Mouse (Mus musculus) hematopoietic stem cell, adult 5-6 weeks (primary cell): ENCODE data around the gene Taok1. TPM values are rescaled to one million over a fixed set of nuclear protein-coding genes. Genes with fewer than 3 reads are reported as not detected.
A peak's percentile ranks its signal among the peaks of the same experiment; 100 is the strongest.
"Not testable (repeated sequence)": the region's sequence is repeated elsewhere in the genome, so short reads cannot be mapped to it uniquely, and the experiment has no call there.

Source experiments
- ATAC-seq, 2 experiments: fragments of 125-278 bp in 1 of 2; replicated peaks in 1 of 2; 2 replicates each; pipeline ENCODE4 v1.8.0; 2016 to 2017; ENCODE audit warnings: inconsistent platforms in 2 of 2, mild to moderate bottlenecking in 2 of 2, moderate number of reproducible peaks in 2 of 2, low read depth in 1 of 2, moderate TSS enrichment in 1 of 2; ENCODE audit not compliant: low FRiP score in 2 of 2, poor library complexity in 2 of 2, severe bottlenecking in 2 of 2, insufficient read depth in 1 of 2, low TSS enrichment in 1 of 2
- total RNA-seq: library from RNA; stranded (forward); fragments of 172-1452, 232-1000 nt; gene quantifications from 2 replicates; pipeline ENCODE4 v1.2.3, GENCODE M21; 2017

Taok1 gene
- 56.6 and 65.5 TPM in 2 replicates for total RNA-seq

DNA sequence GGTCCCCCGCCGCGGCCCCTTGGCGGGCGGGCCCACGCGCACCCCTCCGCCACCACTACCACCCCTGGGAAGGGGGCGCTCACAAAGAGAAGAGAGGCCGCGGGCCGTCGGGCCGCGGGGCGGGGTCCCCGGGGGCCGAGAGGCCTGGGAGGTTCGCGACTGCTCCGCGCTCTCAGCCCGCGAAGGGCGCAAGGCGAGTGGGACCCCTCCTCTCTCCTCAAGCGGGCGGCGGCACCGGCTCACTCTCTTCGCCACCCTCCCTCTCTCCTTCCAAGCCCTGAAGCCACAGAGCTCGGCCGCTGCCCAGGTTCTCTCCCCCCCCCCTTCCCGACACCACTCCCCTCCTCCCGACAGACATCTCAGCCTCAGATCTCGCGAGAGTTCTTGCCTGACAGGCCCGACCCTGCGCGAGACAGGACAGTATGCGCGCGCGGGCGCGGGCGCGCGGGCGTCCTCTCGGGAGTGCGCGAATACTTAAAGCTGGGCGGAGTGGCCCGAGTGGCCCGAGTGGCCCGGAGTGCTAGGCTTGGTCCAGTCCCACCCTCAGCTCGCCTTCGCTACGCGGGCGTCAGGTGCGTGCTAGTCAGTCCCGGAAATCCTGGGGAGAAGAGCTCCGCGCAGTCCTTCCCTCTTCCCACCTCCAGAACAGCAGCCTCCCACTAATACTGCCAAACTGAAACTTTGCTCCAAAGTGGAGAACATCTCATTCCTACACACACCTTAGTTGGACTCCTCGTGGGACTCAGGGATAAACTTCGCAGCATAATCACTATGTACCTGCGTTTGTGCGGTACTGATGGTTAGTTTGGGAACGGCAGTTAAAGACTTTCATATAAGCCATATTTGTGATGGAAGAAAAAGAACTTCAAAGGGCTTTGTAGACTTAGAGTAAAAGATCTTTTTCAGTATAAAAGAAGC, at the start of gene Taok1:
Taok1 (minus strand) TSS at position 278 of the 918 bp plus-strand sequence.
- peak; percentile 91 to 94 for ATAC-seq

DNA sequence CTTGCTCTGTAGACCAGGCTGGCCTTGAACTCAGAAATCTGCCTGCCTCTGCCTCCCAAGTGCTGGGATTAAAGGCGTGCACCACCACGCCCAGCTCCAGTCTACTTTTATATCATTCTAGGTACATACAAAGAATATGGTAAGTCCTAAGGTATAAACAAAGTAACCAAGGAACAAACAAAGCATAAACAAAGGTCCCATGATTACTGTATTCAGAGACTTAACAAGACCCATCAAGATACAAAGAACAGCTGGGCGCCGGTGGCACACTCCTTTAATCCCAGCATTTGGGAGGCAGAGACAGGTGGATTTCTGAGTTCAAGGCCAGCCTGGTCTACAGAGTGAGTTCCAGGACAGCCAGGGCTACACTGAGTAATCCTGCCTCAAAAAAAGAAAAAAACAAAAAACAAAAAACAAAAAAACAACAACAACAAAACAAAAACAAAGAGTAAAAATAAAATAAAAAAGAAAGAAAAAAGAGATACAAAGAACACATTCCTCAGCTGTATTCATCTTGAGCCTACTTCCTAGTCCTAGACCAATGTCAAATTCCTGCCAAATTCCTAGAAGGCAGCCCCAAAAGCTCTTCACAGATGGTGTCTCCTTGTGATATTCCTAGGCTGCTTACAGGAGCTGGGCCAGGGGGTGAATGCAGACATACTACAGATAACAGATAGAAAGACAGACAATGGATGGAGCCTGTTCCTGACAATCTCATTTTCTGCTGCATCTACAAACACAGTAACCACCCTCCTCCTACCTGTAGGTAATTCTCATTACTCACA, 46.0 kb upstream of the Taok1 start:
- not testable (repeated sequence) for ATAC-seq

DNA sequence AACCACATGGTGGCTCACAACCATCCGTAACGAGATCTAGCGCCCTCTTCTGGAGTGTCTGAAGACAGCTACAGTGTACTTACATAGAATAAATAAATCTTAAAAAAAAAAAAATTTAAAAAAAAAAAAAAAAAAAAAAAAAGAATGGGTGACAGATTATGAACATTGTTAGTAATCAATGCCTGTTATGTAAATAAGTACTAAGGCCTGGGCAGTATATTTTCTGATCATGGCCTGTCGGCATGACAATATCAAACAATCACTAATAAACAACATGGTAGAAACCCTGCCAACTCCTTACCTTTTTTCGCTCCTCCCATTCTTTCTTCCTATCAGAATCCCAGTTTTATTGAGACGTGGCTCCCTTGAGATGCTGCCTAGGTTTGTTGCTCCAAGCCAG, 44.9 kb upstream of the Taok1 start:
- ATAC-seq = no peak

DNA sequence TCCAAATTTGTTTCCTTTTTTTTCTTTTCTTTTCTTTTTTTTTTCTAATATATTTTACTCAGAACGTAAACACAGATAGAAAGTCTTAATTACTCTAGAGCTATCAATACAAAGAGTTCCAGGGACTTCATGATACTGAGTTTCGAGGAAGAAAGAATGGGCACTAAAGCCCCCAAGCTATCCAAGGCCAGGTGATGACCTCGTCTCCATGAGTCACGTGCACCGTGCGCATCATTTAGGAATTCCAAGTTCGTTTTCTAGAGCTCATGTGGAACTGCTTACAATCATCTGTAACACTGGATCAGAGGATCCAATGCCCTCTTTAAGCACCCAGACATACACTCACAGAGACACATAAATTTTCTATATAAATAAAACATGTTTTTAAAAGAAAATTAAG, 41.3 kb upstream of the Taok1 start:
- ATAC-seq = no peak

DNA sequence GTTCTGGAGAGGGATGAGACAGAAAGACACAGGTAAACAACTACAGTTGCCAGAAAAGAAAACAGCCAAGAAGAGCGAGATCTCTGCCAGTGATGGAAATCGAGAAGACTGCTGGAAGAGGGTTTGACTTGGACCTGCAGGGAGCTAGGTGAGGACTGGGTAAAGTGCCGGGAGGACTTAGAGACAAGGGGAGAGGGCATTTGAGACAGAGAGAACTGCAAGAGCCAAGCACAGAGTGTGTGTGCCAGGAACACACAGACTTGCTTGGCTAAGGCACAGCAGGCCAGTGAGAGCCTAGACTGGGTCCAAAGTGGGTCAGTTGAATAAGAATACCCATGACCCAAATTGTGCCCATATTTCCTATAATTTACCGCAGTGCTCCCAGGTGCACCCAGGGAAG, 37.9 kb upstream of the Taok1 start:
- no peak for ATAC-seq

DNA sequence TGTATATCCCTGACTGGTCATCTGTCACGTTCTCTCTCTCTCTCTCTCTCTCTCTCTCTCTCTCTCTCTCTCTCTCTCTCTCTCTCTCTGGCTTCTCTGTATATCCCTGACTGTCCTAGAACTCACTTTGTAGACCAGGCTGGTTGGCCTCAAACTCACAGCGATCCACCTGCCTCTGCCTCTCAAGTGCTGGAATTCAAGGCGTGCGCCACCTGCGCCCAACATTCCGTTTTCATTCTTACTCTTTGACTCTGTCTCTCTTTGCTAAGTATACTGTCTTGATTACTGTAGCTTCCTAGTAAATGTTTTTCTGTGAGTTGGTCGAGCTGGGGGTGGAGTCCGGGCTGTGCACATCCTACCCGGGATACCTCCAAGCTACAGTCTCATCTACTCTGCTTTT, 33.8 kb upstream of the Taok1 start:
- ATAC-seq = no peak

DNA sequence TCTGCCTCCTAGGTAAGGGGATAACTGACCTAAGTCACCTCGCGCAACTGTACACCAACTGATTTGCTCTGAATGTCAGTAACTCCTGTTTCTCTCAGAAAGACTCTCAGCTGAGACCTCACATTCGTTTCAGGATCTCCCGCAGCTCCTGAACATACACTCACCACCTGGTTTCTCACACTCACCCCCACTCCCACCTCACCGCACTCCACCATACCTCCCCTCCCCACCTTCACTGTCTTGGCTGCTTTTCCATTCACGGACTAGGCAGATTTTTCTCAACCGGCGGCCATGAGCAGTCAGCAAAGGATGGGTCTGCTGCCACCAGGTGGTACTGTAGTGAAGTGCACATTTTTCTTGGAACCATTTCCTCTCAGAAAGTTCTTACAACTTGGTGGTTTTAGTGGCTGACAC, 22.6 kb upstream of the Taok1 start:
- peak; percentile 81 to 88 for ATAC-seq

DNA sequence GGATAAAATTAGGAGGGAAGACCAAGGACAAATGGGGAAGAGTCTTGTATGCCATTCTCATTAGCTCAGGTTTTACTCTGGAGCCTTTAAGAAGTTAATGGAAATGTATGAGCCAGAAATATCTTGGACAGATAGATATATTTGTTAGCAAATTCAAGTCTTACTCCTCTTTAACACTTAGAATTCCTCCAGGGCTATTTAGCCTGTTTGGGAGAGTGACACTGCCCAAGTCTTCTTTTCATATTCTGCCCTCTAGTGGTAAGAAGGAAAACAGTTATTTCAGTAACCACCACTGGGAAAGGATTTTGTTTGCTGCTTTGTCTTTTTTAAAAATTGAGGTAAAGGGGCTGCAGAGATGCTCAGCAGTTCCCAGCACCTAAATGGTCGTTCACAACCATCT, 21.9 kb upstream of the Taok1 start:
- no peak; a peak in 1 of 4 replicates for ATAC-seq

DNA sequence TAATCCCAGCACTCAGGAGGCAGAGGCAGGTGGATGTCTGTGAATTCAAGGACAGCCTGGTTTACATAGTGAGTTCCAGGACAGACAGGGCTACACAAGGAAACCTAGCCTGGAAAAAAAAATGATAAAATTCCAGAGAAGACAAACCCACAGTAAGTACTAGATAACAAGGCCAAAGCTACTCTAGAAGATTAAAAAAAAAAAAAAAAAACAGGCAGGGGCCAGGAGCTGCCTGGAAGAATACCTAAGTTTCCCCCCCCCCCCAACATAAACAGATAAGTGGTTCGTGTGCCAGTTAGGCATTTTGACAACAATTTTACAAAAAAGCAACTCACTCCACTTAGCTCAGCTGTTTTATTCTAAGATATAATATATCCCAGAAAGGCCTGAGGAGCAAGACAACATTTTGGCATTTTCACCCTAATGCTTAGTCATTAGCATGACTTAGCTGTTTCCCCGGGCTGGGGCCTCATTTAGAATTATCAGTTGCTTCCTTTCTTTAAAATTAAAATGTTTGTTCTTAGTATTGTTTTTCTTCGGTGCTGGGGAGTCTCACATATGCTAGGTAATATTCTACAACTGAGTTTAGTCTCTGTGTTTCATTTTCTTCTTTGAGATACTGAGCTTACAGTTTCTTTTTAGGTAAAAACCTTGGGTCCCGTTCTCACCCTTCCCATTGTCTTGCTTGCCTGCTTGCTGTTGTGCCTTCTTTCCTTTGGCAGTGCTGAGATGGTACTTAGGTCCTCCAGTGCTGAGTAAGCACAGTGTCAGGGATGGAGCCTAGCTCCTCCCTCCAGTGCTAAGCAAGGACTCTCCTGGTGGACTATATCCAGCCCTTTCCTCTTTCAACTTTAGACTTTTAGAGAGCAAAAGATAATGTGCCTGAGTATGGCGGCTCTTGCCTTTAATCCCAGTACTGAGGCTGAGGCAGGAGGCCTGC, 19.3 kb upstream of the Taok1 start:
- ATAC-seq = no peak

DNA sequence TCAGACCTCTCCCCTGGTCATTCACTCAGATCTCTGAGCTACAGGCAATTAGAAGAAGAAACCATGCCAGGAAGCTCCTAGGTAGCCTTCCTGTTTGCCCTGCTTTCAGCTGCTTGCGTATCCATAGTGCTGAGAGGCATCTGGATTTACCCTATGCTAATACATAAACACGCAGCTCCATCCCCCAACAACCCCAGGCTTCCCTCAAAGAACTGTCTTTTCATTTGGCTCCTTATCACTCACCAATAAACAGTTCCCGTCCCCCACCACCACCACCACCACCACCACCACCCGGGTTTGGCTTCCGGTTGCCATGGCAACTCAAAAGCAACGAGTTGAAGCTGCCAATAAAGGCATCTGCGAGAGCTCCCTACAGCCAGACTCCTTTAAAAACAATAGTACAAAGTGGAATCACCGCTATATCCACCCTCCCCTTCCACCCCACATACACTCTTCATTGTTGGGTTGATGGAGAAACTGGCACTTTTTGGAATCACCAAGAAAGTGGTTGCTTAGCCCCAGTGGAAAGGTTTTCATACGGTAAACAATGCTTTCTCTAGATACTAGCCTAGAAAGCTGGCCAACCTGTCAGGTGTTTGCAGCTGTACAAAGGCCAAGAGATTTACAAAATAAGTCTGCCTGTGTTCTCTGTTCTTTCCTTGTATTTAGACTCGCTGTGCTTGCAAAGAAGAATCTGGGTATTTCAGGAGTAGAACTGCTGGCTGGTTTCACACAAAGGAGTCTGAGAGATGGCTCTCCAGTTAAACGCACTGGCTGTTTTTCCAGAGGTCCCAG, 17.6 kb upstream of the Taok1 start:
- ATAC-seq = peak; percentile 18 to 34; a peak in 2 of 4 replicates

DNA sequence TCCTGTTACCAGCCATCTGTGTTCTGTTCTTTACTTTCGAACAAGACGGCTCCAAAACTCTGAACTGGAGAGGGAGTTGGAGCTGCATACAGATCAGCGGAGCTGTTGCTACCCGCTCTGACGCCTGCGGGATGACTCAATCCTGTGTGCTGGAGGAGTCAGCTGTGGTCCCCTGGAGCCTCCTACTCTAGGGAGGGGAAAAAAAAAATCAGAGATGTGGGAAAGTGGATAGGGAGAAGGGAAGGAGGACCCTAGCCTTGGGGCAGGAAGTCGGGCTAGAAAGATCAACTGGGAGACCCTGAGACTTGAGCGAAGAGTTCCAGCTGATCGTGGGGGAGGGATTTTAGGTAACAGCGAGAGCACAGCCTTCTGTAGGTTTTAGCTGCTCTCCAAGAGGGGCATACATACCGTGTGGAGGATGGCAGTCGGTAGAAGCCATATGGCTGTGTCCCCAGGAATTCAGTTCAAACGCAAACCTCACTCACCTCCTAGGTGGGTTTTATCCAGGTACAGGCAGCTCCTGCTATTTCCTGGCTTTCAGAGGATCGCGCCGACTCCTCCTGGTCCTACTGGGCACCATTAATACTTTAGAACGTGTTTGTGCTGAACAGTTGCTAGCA, 16.9 kb upstream of the Taok1 start:
- peak; percentile 32 to 51; a peak in 3 of 4 replicates for ATAC-seq

DNA sequence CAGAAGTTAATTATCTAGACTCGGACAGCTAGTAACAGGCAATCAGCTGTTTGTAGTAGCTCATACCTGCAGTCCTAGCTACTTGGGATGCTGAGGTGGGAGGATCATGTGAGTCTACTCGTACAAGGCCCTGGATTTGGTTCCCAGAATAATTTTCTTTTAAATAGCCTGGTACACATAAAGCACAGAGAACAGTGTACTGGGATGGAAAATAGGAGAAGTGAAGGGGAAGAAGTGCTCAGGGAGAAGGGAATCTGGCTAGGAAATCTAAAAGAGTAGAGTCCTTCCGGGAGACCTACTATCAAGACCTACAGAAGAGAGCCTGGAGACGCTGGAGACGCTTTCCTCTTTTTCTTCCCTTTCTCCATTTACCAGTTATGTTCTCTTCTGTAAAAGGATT, 16.4 kb upstream of the Taok1 start:
- ATAC-seq = no peak

DNA sequence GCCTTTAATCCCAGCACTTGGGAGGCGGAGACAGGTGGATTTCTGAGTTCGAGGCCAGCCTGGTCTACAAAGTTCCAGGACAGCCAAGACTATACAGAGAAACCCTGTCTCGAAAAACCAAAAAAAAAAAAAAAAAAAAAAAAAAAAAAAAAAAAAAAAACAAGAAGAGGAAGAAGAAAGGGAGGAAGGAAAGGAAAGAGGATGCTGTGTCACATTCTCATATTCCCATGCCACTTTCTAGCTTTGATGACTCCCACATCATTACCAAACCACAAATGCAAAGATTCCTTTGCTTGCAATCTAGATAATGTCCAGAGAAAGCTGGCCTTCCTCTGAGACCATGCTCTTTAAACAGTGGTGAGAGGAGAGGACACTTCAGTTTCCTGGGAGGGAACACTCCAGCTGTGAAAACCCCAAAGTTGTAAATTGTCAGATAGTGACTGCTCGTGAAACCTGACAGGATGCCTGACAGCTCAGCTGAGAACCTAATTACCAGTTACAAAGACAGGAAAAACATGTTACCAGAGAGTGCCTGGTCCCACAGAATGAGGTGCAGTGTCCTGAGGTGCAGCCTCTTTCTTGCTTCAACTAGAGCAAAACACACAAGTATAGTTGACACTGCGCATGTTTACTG, 14.4 kb upstream of the Taok1 start:
- ATAC-seq = peak in 1 of 2 experiments; percentile 30; a peak in 2 of 4 replicates

DNA sequence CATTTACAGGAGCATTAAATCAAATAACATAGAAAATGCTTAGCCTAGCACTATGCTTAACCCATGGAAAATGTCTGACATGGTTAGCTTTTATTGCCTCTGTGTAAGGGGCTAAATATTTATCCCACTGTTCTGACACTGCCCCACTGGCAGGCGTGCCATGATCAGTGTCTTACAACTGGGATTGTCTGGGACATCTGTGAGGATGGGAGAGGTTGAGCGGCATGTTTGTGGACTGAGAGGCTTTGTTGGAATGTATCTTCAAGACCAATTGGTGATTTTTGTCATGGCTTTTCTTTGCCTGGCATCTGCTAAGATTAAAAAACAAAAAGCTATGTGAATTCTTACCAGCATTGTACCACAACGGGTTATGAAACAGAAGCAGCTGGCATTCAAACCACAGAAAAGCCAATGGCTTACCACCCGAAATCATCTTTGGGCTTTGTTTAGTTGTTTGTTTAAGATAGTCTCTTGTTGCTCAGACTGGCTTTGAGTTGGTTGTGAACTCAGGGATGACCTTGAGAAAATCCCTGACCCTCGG, 7.5 kb upstream of the Taok1 start:
- no peak for ATAC-seq

DNA sequence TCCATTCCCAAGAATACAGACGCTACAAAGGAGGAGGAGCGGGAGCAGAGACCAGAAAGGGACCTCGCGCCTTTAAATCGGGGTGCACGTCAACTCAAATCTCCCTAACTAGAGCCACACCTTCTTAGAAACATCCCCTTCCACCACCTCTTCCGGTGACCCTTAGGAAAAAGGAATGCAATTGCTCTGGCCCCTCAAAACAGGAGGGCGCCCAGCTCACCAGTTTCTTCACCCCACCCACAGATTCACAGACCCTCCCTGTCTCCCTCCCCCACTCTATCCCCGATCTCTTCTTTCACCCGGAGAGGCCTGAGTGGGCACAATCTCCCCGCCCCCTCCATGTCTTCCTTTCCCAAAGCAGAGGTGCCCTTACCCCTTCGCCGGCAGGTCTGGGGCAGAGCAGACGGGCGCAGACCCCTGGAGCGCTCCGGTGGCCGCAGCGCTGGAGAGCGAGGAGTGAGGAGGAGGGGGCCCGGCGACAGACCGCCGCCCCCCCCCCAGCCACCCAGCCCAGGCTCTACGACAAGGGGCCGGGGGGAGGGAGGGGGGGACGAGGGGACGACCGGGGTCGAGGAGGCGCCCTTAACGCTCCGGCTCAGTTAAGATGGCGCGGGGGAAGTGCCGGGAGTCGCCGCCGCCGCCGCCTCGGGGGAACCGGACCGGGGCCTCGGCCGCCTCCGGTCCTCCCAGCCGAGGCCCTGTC, 629 bp downstream of the Taok1 start:
- ATAC-seq = peak in 1 of 2 experiments; percentile 30; a peak in 2 of 4 replicates
